Mouse (Mus musculus): ENCODE measurements around the gene Jarid2. TPM values are rescaled to one million over a fixed set of nuclear protein-coding genes. Genes with fewer than 3 reads are reported as not detected.
A peak's percentile ranks its signal among the peaks of the same experiment; 100 is the strongest.

Gene Jarid2
- total RNA-seq, 4 experiments from 2014 or later = 26.2 to 32.8 (median 31.4) TPM

DNA sequence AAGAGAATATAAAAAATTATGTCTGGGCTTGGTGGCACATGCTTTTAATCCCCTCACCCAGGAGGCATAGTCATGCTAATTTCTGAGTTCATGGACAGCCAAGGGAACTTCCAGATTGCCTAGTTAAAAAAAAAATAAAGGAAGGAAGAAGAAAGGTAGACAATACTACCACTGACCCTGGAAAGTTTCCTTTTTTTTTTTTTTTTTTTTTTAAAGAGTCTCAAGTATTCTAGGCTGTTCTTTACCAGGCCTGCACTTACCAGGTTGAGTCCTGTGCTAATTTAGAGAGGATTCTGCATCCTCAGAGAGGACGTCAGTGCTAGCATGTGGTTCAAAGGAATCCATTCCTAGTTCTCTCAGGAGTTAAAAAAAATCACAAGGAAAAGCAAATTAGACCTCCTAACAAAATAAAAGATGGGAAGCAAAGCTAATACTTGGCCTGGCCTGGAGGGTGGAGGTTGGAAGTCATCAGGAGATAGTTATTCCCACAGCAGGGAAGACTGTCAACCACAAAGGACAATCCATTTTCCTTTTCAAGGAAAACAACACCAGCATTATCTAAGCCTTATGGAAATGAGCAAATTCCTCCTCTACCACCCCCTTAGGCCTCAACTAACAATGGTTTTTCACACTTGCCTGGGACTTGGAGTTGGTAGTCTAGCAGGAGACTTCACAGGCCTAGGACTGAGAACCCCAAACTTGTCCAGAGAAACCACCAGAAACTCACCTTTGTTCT is 961 bp upstream of the Jarid2 start:
- no peak for DNase-seq (ENCODE audit: low spot score in 2 of 2)

GRCm38 (mm10) chr13:44730146-44730864 is 1.0 kb downstream of the Jarid2 start:
- peak; percentile 99 for DNase-seq (ENCODE audit: low spot score in 2 of 2)

GRCm38 (mm10) chr13:44730939-44731551 is 1.8 kb downstream of the Jarid2 start:
- DNase-seq (ENCODE audit: low spot score in 2 of 2) = peak; percentile 89 to 90

GRCm38 (mm10) chr13:44731727-44732441 is 2.6 kb downstream of the Jarid2 start:
- DNase-seq (ENCODE audit: low spot score in 2 of 2) = peak in 1 of 2 experiments; percentile 13

GRCm38 (mm10) chr13:44732442-44732974 is 3.2 kb downstream of the Jarid2 start:
- DNase-seq (ENCODE audit: low spot score in 2 of 2) = no peak

GRCm38 (mm10) chr13:44733036-44733372 is 3.7 kb downstream of the Jarid2 start:
- DNase-seq (ENCODE audit: low spot score in 2 of 2) = peak in 1 of 2 experiments; percentile 16

GRCm38 (mm10) chr13:44733373-44734111 is 4.3 kb downstream of the Jarid2 start:
- DNase-seq (ENCODE audit: low spot score in 2 of 2) = peak; percentile 61 to 66

DNA sequence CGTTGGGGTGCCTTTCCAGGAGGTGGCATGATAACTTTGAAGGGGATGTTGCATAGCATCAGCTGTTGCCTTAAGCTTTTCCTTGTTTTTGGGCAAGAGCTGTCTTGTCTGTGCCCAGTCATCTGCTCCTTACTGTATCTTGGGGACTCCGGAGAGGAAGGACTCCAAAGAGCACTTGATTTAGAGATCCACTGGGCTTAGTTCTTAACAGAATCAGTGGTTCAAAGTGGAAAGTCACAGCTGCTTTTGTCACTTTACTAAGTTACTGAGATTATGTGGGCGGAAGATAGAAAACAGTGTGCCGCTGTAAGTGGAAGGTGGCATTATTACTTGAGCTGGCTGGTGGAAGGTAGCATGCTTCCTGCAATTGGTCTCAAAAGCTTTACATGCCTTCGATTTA is 5.2 kb downstream of the Jarid2 start:
- no peak for DNase-seq (ENCODE audit: low spot score in 2 of 2)

DNA sequence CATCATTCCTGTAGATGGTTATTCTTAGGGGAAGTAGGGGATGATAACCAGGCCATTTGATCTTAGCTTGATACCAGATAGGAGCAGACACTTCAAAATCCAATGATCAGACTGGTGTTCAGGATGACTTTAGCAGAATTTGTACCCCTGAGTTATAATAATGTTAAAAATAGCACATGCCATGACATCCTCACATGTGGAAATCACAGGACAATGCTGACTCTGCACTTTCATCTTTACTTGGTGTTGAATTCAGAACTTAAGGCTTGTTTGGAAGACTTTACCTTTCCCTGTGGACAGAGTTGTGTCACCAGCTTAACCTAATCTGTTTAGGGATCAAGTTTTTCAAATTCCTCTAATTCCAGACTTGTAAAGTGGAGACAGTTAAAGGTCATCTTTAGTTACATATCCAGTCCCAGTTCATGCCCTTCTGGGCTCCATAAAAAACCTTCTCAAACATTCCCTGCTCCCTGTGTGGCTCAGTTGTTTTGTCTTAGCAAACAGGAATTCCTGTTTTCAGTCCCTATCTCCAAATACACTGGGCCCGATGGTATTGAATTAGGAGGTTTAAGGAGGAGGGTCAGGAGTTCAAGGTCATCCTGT is 5.9 kb downstream of the Jarid2 start:
- no peak for DNase-seq (ENCODE audit: low spot score in 2 of 2)

- DNase-seq (ENCODE audit: low spot score in 2 of 2) = no peak
These were observed 8.0 kb downstream of the Jarid2 start for GRCm38 (mm10) chr13:44737297-44737696.

DNA sequence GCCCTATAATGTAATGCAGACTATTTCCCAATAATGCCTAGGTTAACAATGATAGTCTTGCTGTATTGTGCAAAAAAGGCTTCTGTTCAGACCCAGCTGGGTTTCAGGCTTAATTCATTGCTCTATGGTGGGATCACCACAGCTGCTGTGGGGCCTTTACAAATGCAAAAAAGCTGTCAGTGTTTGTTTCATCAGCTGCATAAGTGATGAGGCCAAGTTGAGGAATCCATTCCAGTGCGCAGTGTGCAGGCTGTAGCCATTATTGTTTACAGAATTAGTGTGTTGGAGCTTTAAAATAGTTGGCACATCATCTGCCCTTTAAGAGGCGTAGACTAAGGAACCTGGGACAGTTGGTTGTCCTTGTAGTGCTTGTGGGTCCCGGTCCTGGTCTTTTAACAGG is 22.5 kb downstream of the Jarid2 start:
- DNase-seq (ENCODE audit: low spot score in 2 of 2) = peak; percentile 38 to 57

GRCm38 (mm10) chr13:44753206-44753605 is 23.9 kb downstream of the Jarid2 start:
- DNase-seq (ENCODE audit: low spot score in 2 of 2) = no peak

DNA sequence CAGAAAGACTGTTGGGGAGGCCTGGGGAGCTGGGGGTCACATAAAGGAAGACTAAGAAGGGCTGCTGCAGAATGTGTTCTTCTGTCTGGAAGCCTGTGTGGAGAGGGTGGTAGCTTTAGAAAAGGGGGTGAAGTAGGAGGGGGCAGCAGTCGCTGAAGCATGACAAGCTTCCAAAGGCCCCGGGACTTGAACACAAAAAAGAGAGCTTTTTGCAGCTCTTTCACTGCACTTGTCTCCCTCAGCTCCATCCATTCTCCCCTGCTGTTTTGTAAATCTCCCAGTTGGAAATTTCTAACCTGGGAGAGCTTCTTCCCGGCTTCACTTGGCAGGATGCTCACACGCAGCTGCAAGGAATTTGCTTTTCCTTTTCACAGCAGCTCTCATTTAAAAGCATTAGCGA is 26.2 kb downstream of the Jarid2 start:
- no peak for DNase-seq (ENCODE audit: low spot score in 2 of 2)

GRCm38 (mm10) chr13:44758750-44759149 is 29.5 kb downstream of the Jarid2 start:
- no peak for DNase-seq (ENCODE audit: low spot score in 2 of 2)

- no peak for DNase-seq (ENCODE audit: low spot score in 2 of 2)
These were observed 31.5 kb downstream of the Jarid2 start for GRCm38 (mm10) chr13:44760761-44761160.

- no peak for DNase-seq (ENCODE audit: low spot score in 2 of 2)
These were observed 33.8 kb downstream of the Jarid2 start for GRCm38 (mm10) chr13:44763068-44763467.

GRCm38 (mm10) chr13:44767751-44768150 is 38.5 kb downstream of the Jarid2 start:
- no peak for DNase-seq (ENCODE audit: low spot score in 2 of 2)

DNA sequence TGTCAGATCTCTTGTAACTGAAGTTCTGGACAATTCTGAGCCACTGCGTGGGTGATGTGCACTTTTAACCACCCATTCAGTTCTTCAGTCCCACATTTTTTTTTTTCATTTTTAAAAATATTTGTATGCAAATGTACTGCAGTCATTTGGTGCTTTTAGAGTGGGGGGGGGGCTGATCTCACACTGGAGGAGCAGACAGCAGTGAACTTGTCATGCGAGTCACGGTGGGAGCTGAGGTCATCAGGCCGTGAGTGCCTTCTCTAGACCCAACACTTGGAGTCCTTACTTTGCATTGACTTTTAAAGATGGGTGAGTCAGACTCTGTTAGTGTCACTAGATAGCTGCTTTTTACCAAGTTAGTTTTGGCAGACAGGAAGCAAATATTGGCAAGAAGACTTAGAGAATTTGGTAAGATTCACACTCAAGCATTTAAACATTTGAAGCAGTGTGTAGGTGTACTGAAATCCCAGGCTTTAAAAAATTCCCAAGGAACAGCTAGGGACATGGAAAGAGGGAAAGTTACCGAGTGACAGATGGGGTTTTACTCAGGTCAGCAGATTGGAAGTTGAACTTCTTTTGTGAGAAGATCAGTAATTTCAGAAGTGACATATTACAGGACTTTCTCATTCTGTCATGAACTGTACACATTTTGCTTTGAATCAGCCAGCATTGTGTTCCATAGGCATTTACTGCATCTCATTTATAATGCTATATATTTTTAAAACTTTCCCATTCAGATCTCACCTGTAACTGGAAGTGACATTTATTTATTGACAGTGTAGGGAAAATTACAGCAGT is 41.7 kb downstream of the Jarid2 start:
- DNase-seq (ENCODE audit: low spot score in 2 of 2) = no peak

DNA sequence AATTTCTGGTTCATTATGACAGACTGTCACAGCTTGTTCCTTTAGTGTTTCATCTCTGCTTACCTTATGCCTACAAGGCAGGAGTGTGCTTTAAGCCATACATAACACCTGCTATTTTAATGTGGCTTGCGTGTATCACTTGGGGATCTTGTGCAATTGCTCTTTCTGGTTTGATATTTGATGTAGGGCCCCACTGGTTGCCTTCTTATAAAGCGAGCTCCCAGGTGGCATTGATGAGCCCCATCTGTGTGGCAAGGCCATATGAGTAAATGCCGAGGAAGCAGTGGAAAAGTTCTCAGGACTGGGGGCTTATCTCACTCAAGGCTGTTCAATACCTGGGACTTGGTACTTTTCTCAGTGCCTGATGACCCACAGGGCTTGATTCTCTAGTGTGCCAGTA is 43.5 kb downstream of the Jarid2 start:
- no peak for DNase-seq (ENCODE audit: low spot score in 2 of 2)

- no peak for DNase-seq (ENCODE audit: low spot score in 2 of 2)
These were observed 45.1 kb downstream of the Jarid2 start for GRCm38 (mm10) chr13:44774351-44774750.

All from layer of hippocampus, adult 8-10 months (tissue).